Mouse (Mus musculus) kidney, postnatal 0 days (tissue): ENCODE data around the gene Plekhh3. TPM values are rescaled to one million over a fixed set of nuclear protein-coding genes. Genes with fewer than 3 reads are reported as not detected.
A peak's percentile ranks its signal among the peaks of the same experiment; 100 is the strongest.

ENCODE experiments used
- ATAC-seq: fragments of 200-750 bp; cut with Nextera tagmentation; replicated peaks from 2 replicates; pipeline ENCODE4 v1.8.0; 2017; ENCODE audit warnings: low read depth, moderate number of reproducible peaks, moderate TSS enrichment, moderate library complexity; ENCODE audit not compliant: low FRiP score
- DNase-seq: peaks from one replicate; pipeline ENCODE4 v3.0.0-alpha.2; 2016; ENCODE audit warnings: low spot score
- H3K27ac ChIP-seq: fragments of 300-500 bp; sonication (generic); 2 replicates; pipeline ENCODE4 v1.5.1; 2014; ENCODE audit warnings: mild to moderate bottlenecking
- H3K27me3 ChIP-seq: fragments of 300-500 bp; sonication (generic); 2 replicates; pipeline ENCODE4 v1.6.1; 2014; ENCODE audit warnings: low read length, mixed read lengths; ENCODE audit not compliant: insufficient read depth
- H3K36me3 ChIP-seq: fragments of 300-500 bp; sonication (generic); 2 replicates; pipeline ENCODE4 v1.6.1; 2014; ENCODE audit warnings: low read length, mixed read lengths; ENCODE audit not compliant: insufficient read depth
- H3K4me1 ChIP-seq: fragments of 300-500 bp; sonication (generic); replicated peaks from 2 replicates; pipeline ENCODE4 v1.6.1; 2014; ENCODE audit warnings: antibody characterized with exemption, low read length, mixed read lengths; ENCODE audit not compliant: insufficient read depth
- H3K4me2 ChIP-seq: fragments of 300-500 bp; sonication (generic); 2 replicates; pipeline ENCODE4 v1.6.1; 2014; ENCODE audit warnings: mild to moderate bottlenecking, low read length, moderate library complexity, mixed read lengths
- H3K4me3 ChIP-seq: fragments of 300-500 bp; sonication (generic); replicated peaks from 2 replicates; pipeline ENCODE4 v1.5.1; 2014; ENCODE audit warnings: low read depth, low read length
- H3K9ac ChIP-seq: fragments of 300-500 bp; sonication (generic); 2 replicates; pipeline ENCODE4 v1.6.1; 2014; ENCODE audit warnings: low read depth, low read length
- H3K9me3 ChIP-seq: fragments of 300-500 bp; sonication (generic); replicated peaks from 2 replicates; pipeline ENCODE4 v1.6.1; 2016; ENCODE audit warnings: low read length, inconsistent platforms, mixed read lengths
- CTCF ChIP-seq: IDR thresholded peaks from 2 replicates; pipeline ENCODE4 v1.5.1; 2016; ENCODE audit warnings: antibody characterized with exemption, low read depth, mild to moderate bottlenecking, moderate library complexity
- WGBS: fragments of 180-500 bp; shearing (Covaris S2); extraction: QIAGEN DNeasy Blood & Tissue Kit; methylation state at CpG from one replicate; pipeline ENCODE4 v1.1.7; 2014; 5-methylcytosine and 5-hydroxymethylcytosine counted together
- polyA plus RNA-seq: library from polyadenylated mRNA; unstranded; fragments of >200 nt; fragmentation: Nextera tagmentation; extraction: Ambion mirVana; gene quantifications from 2 replicates; pipeline ENCODE4 v1.2.1, GENCODE M21; 2015

Gene Plekhh3
- polyA plus RNA-seq, 1 experiment from 2014 or later, result 16.6 TPM

- Histone ChIP-seq H3K36me3 (peaks cover 9% of the 10 kb centered on the region; the same call in 1 of the 2 replicates), H3K4me2 (no peak overlapping the region)
- WGBS, result 66% methylated on average over 11 of the region's 11 CpGs
Measured at GRCm38 (mm10) chr11:101188166-101188805, 17.1 kb upstream of the Plekhh3 start.

DNA sequence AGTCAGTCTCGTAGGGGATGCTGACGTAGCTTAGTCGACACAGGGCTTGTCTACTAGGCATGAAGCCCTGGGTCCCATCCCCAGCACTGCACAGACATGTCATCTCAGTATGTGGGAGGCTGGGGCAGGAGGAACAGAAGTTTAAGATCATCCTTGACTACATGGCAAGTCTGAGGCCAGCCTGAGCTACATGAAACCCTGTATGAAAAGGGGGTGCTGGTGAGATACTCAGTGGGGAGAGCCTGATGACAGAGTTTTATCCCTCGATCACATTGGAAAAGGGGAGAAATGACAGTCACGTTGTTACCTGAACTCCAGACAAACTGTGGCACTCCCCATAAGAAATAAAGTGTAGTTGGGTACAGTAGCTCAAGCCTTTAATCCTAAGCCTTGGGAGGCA, 16.4 kb upstream of the Plekhh3 start:
- no peak overlapping the region for H3K4me3 ChIP-seq
- 93% methylated on average over 5 of the region's 5 CpGs for WGBS
- H3K9ac ChIP-seq, result no peak overlapping the region
- DNase-seq (no peak), ATAC-seq (no peak)
- H3K4me2 ChIP-seq, result no peak overlapping the region
- H3K9me3 ChIP-seq, result no peaks in the 10 kb centered on the region
- no peaks in the 10 kb centered on the region for H3K27me3 ChIP-seq
- H3K4me1 ChIP-seq, result 0 out of 2 replicates have a peak, but pooled peaks cover 20% of the 10 kb centered on the region
- no peak overlapping the region for H3K27ac ChIP-seq
- no peak for TF ChIP-seq CTCF
- peaks cover 2% of the 10 kb centered on the region; the same call in 1 of the 2 replicates for H3K36me3 ChIP-seq

More at GRCm38 (mm10) chr11:101188166-101188805, 17.1 kb upstream of the Plekhh3 start:
- no peaks in the 10 kb centered on the region for H3K27me3 ChIP-seq
- no peak for DNase-seq
- H3K27ac ChIP-seq, result peak overlapping the region; percentile 84
- 0 out of 2 replicates have a peak overlapping the region, but pooled peaks have one; percentile 23 for H3K9ac ChIP-seq
- H3K9me3 ChIP-seq, result no peaks in the 10 kb centered on the region
- H3K4me1 ChIP-seq, result 0 out of 2 replicates have a peak, but pooled peaks cover 20% of the 10 kb centered on the region
- ATAC-seq, result no peak
- no peak for TF ChIP-seq CTCF
- no peak overlapping the region for H3K4me3 ChIP-seq

DNA sequence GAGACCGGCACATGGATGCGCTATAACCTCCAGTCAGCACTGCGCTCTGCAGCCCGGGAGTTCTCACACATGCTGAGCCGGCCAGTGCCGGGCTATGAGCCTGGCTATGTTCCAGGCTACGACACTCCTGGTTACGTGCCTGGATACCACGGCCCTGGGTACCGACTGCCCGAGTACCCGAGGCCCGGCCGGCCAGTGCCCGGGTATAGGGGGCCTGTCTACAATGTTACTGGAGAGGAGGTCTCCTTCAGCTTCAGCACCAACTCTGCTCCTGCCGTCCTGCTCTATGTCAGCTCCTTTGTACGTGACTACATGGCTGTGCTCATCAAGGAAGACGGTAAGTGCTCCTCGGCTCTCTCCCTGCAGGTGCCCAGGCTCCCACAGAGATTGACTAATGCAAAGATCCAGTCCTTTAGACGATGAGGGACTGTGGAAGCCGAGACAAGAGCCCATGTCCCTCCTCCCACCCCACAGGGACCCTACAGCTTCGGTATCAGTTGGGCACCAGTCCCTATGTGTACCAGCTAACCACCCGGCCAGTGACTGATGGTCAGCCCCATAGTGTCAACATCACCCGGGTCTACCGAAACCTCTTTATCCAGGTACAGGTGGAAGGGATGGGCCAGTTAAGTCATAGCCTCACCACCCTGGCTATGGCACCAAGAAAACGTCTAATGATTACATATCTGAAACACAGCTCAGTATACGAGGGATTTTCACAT, 15.5 kb upstream of the Plekhh3 start:
- H3K4me3 ChIP-seq, result no peak overlapping the region

DNA sequence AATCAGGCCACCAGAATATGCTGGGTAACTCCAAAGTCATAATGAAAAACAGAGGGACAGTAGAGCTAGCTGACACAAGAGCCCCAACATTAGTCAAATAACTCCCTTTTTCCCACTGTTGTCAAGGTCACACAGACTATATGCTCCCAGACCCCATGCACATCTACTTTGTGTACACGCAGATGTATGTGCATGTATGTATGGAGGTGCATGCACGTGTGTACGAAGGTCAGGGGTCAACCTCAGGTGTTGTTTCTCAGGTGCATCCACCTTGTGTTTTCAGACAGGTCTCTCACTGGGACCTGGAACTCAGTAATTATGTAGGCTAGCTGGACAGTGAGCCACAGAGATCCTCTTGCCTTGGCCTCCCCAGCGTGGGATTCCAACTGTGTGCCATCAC, 14.3 kb upstream of the Plekhh3 start:
- no peaks in the 10 kb centered on the region for H3K27me3 ChIP-seq
- H3K4me1 ChIP-seq, result 0 out of 2 replicates have a peak, but pooled peaks cover 8% of the 10 kb centered on the region
- ATAC-seq (no peak), DNase-seq (no peak)
- no peak overlapping the region for H3K9ac ChIP-seq
- no peak overlapping the region for H3K4me2 ChIP-seq
- TF ChIP-seq CTCF, result no peak
- whole genome bisulfite sequencing, result 90% methylated on average over 4 of the region's 4 CpGs
- no peaks in the 10 kb centered on the region; the same call in 1 of the 2 replicates for H3K36me3 ChIP-seq
- H3K9me3 ChIP-seq, result no peaks in the 10 kb centered on the region
- H3K4me3 ChIP-seq, result no peak overlapping the region
- no peak overlapping the region for H3K27ac ChIP-seq

More for the DNA sequence above, 15.5 kb upstream of the Plekhh3 start:
- Histone ChIP-seq H3K36me3 (no peaks in the 10 kb centered on the region; the same call in 1 of the 2 replicates), H3K4me1 (0 out of 2 replicates have a peak, but pooled peaks cover 20% of the 10 kb centered on the region), H3K27ac (no peak overlapping the region), H3K4me2 (no peak overlapping the region), H3K9me3 (no peaks in the 10 kb centered on the region), H3K9ac (no peak overlapping the region), H3K27me3 (no peaks in the 10 kb centered on the region)
- ATAC-seq (no peak), DNase-seq (no peak)
- 92% methylated on average over 27 of the region's 27 CpGs for WGBS
- no peak for TF ChIP-seq CTCF

GRCm38 (mm10) chr11:101184984-101185383, 13.8 kb upstream of the Plekhh3 start:
- H3K9me3 ChIP-seq, result no peaks in the 10 kb centered on the region
- no peak overlapping the region for H3K9ac ChIP-seq
- 0 out of 2 replicates have a peak, but pooled peaks cover 7% of the 10 kb centered on the region for H3K4me1 ChIP-seq
- ATAC-seq, result no peak
- no peak overlapping the region for H3K27ac ChIP-seq
- H3K27me3 ChIP-seq, result no peaks in the 10 kb centered on the region
- TF ChIP-seq CTCF, result no peak
- WGBS, result 84% methylated on average over 12 of the region's 12 CpGs
- no peak for DNase-seq
- no peaks in the 10 kb centered on the region; the same call in 1 of the 2 replicates for H3K36me3 ChIP-seq
- no peak overlapping the region for H3K4me3 ChIP-seq
- no peak overlapping the region for H3K4me2 ChIP-seq

- no peak overlapping the region for H3K9ac ChIP-seq
- 72% methylated on average over 14 of the region's 14 CpGs for WGBS
- H3K27ac ChIP-seq, result no peak overlapping the region
- no peak overlapping the region for H3K4me3 ChIP-seq
- ATAC-seq (no peak), DNase-seq (no peak)
- no peak for TF ChIP-seq CTCF
- H3K9me3 ChIP-seq, result no peaks in the 10 kb centered on the region
- H3K36me3 ChIP-seq, result no peaks in the 10 kb centered on the region; the same call in 1 of the 2 replicates
- no peak overlapping the region for H3K4me2 ChIP-seq
- H3K4me1 ChIP-seq, result no peaks in the 10 kb centered on the region
- no peaks in the 10 kb centered on the region for H3K27me3 ChIP-seq
Measured at GRCm38 (mm10) chr11:101182771-101183517, 11.8 kb upstream of the Plekhh3 start.
